Mouse (Mus musculus) bone marrow macrophage, adult 2 months (primary cell): Measurements from ENCODE around the gene Ahsg.

Experiments used
- CTCF ChIP-seq: IDR thresholded peaks from 2 replicates; pipeline ENCODE4 v1.5.1; 2012; ENCODE audit warnings: low read depth, mild to moderate bottlenecking, low read length, moderate library complexity
- POLR2A ChIP-seq: IDR thresholded peaks from 2 replicates; pipeline ENCODE4 v1.6.1; 2012; ENCODE audit warnings: mild to moderate bottlenecking, low read depth, low read length, borderline replicate concordance

GRCm38 (mm10) chr16:22880900-22881299 is 10.2 kb upstream of the Ahsg start:
- no peak for TF ChIP-seq POLR2A
- no peak for TF ChIP-seq CTCF
